Mouse (Mus musculus) kidney, adult 2 months (tissue): ENCODE data around the gene Cand2. TPM values are rescaled to one million over a fixed set of nuclear protein-coding genes. Genes with fewer than 3 reads are reported as not detected.

Source experiments
- DNase-seq: peaks from one replicate; pipeline ENCODE4 v3.0.0; 2021
- H3K27ac ChIP-seq: fragments of 200-500 bp; 2 replicates; pipeline ENCODE4 v1.5.1; 2012; ENCODE audit warnings: low read depth, low read length, control low read depth, inconsistent platforms; ENCODE audit not compliant: insufficient read depth
- H3K27me3 ChIP-seq: fragments of 200-500 bp; replicated peaks from 2 replicates; pipeline ENCODE4 v1.6.1; 2012; ENCODE audit warnings: mild to moderate bottlenecking, moderate library complexity, low read length, inconsistent platforms; ENCODE audit not compliant: control insufficient read depth, insufficient read depth
- H3K36me3 ChIP-seq: fragments of 200-500 bp; 2 replicates; pipeline ENCODE4 v1.6.1; 2012; ENCODE audit warnings: mild to moderate bottlenecking, moderate library complexity, low read length, inconsistent platforms; ENCODE audit not compliant: control insufficient read depth, insufficient read depth
- H3K4me1 ChIP-seq: fragments of 200-500 bp; 2 replicates; pipeline ENCODE4 v1.6.1; 2011; ENCODE audit warnings: low read length; ENCODE audit not compliant: control insufficient read depth, insufficient read depth
- H3K4me3 ChIP-seq: fragments of 200-500 bp; 2 replicates; pipeline ENCODE4 v1.5.1; 2011; ENCODE audit warnings: mild to moderate bottlenecking, low read depth, low read length, control low read depth; ENCODE audit not compliant: insufficient read depth
- CTCF ChIP-seq: fragments of 200-500 bp; conservative IDR thresholded peaks from 2 replicates; pipeline ENCODE4 v1.5.1; 2011; ENCODE audit warnings: low read depth, mild to moderate bottlenecking, control low read depth, low read length, moderate library complexity, mixed read lengths; ENCODE audit not compliant: insufficient read depth, insufficient read length
- POLR2A ChIP-seq: fragments of 200-500 bp; IDR thresholded peaks from one replicate; pipeline ENCODE4 v1.6.1; 2011; ENCODE audit warnings: low read depth, low read length, control low read depth
- WGBS: fragments of 180-500 bp; shearing (Covaris S2); methylation state at CpG from one replicate; pipeline ENCODE4 v1.1.7; 2018; 5-methylcytosine and 5-hydroxymethylcytosine counted together
- polyA plus RNA-seq: library from polyadenylated mRNA; depleted of rRNA; stranded (reverse); fragments of >200 nt; gene quantifications from 2 replicates; pipeline ENCODE4 v1.2.3, GENCODE M21; 2012

Cand2 gene
- polyA plus RNA-seq, 1 experiment, result 4.0 TPM

DNA sequence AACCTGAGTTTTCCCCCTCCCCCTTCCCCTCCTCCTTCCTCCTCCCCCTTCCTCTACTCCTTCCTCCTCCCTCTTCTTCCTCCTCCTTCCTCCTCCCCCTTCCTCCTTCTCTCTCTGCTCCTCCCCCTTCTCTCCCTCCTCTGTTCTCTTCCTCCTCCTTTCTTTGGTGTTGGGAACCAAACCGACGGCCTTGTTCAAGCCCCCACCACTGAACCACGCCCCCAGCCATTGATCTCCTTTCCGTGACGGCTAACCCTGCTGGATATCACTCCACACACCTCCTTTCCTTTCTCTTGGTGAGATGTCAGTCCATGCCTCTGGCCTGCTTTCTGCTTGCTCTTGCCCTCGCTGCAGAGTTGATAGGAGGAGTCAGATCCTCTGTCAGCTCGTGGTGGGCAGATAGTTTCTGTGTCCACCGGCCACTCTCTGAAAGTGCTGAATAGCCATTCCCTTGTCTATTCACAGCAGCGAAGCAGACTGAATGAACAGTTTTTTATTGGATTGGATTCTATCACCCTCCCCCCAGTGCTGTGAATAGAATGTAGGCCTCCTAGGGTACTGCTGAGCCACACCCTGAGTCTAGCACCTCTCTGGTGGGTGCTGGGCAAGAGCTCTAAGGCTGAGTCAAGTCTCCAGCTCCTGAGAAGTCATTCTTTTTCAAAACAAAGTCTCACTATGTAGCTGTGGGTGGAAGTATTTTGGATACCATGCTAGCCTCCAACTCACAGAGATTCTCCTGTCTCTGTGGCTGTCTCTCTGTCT lies 12.2 kb upstream of the Cand2 start, which contains the start of gene Tmem40:
TSS of gene Tmem40 (minus strand) at position 416 of the 762 bp plus-strand sequence.
- Histone ChIP-seq H3K4me3 (no peak within 1 kb of the TSS), H3K36me3 (no peaks in the 10 kb centered on the region), H3K4me1 (no peaks in the 10 kb centered on the region; the same call in 1 of the 2 replicates), H3K27me3 (no peaks in the 10 kb centered on the region), H3K27ac (no peak within 1 kb of the TSS)
- TF ChIP-seq CTCF (no peak), POLR2A (no peak)
- 14% methylated on average over 9 of the region's 9 CpGs for WGBS
- DNase-seq, result no peak

DNA sequence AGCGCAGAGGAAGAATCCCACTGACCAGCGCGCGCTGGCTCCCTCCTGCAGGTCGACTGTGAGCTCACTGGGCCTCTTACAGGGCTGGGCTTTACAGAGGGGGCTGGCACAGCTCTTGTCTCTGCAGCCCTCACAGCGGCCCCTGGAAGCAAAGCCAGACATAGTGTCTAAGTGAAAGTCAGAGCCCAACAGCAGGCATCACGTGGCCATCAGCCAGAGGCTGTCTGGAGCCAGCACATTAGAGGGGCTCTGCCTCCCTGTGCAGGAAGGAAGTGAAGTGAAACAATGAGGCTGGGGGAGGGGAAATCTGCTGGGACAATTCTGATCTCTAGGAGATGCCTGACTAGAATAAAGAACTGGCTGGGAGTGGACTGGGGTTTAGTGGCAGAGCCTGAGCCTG lies 10.2 kb upstream of the Cand2 start:
- H3K4me3 ChIP-seq, result no peak overlapping the region
- peak; percentile 84 for DNase-seq
- no peak for TF ChIP-seq CTCF
- no peak for TF ChIP-seq POLR2A
- no peaks in the 10 kb centered on the region for H3K36me3 ChIP-seq
- no peaks in the 10 kb centered on the region; the same call in 1 of the 2 replicates for H3K4me1 ChIP-seq
- H3K27ac ChIP-seq, result 0 out of 2 replicates have a peak overlapping the region, but pooled peaks have one; percentile 57
- 31% methylated on average over 7 of the region's 7 CpGs for WGBS
- H3K27me3 ChIP-seq, result no peaks in the 10 kb centered on the region

DNA sequence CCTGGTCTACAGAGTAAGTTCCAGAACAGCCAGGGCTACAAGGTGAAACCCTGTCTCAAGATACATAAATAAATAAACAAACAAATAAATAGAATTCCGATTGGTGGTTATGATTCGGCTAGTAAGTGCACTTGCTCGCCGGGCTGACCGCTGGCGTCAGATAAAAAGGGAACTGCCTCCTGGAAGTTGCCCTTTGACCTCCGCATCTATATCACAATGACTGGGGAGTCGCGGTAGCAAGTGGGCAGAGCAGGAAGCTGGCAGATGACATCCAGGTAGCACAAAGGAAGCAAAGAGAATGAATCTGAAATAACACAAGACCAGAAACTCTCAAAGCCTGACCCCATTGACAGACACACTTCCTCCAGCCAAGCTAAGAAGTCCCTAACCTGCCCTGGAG lies 7.0 kb upstream of the Cand2 start:
- no peak overlapping the region for H3K27ac ChIP-seq
- no peak overlapping the region for H3K4me3 ChIP-seq
- WGBS, result 54% methylated on average over 9 of the region's 9 CpGs
- TF ChIP-seq POLR2A, result no peak
- no peak for TF ChIP-seq CTCF
- no peaks in the 10 kb centered on the region for H3K4me1 ChIP-seq
- no peak for DNase-seq
- H3K36me3 ChIP-seq, result no peaks in the 10 kb centered on the region
- no peaks in the 10 kb centered on the region for H3K27me3 ChIP-seq

DNA sequence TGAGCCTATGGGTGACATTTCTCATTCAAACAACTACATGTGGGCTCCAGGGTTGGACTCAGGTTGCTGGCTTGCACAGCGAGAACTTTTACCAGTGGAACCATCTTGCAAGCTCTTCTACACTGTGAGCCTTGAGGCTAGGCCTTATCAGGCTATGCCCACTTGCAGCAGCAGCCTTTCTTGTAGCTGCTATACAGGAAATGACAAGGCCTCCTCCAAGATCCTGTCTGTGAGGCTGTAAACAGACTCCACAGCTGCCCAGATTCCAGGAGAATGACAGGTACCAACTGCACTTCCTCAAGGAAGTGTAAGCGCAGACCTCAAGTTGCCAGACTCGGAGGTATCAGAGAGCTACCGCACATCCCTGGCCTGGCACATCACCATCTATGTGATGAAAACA lies 6.1 kb upstream of the Cand2 start:
- DNase-seq, result peak; percentile 39
- WGBS, result 75% methylated on average over 4 of the region's 4 CpGs

DNA sequence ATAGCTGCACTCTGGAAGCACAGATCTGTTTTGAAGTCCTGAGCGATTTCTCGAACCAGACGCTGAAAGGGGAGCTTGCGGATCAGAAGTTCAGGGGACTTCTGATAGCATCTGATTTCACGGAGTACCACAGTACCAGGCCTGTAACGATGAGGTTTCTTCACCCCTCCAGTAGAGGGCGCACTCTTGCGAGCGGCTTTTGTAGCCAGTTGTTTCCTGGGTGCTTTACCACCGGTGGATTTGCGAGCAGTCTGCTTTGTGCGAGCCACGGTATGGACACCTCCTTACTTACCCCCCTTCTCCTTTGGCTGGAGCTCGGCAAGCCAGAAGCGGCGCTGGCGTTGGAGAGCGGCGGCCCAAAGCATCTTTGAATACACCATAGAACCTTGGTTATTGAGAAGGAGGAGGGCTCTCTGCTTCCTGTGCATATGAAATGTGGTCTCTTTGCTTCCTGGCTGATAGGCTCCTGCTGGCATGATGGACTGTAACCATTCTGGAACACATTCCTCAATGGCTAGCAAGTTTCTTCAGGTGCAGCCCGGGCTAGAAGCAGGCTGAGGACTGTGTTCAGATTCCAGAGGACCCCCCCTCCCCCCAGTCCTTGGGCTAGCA lies 4.2 kb upstream of the Cand2 start:
- H3K36me3 ChIP-seq, result no peaks in the 10 kb centered on the region
- DNase-seq, result no peak
- no peak overlapping the region for H3K27ac ChIP-seq
- H3K4me1 ChIP-seq, result no peaks in the 10 kb centered on the region; the same call in 1 of the 2 replicates
- TF ChIP-seq CTCF, result no peak
- H3K27me3 ChIP-seq, result no peaks in the 10 kb centered on the region
- no peak overlapping the region for H3K4me3 ChIP-seq
- 78% methylated on average over 20 of the region's 20 CpGs for WGBS

More for the DNA sequence above, 6.1 kb upstream of the Cand2 start:
- Histone ChIP-seq H3K27ac (no peak overlapping the region), H3K4me1 (no peaks in the 10 kb centered on the region), H3K36me3 (no peaks in the 10 kb centered on the region), H3K4me3 (no peak overlapping the region), H3K27me3 (no peaks in the 10 kb centered on the region)
- TF ChIP-seq CTCF (no peak), POLR2A (no peak)

DNA sequence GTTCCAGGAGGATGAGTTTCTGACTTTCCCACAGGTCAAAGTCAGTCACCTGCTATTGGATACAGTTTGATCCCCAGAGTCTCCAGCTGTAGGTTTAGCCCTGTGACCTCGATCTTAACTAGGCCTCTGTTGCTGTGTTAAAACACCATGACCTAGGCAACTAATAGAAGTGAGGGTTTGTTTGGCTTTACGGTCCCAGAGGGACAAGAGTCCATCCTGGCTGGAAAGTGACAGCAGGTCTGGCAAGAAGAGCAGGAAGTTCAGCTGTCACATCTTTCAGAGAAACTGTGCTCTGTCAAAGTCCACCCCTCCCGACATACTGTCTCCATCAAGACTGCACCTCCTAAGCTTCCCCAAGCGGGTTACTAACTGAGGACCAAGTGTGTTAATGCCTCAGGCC lies 3.5 kb upstream of the Cand2 start:
- no peak overlapping the region for H3K27ac ChIP-seq
- H3K4me1 ChIP-seq, result no peaks in the 10 kb centered on the region; the same call in 1 of the 2 replicates
- peak; percentile 52 for DNase-seq
- 46% methylated on average over 4 of the region's 4 CpGs for WGBS
- no peaks in the 10 kb centered on the region for H3K27me3 ChIP-seq
- no peak overlapping the region for H3K4me3 ChIP-seq
- TF ChIP-seq CTCF (no peak), POLR2A (no peak)
- no peaks in the 10 kb centered on the region for H3K36me3 ChIP-seq

DNA sequence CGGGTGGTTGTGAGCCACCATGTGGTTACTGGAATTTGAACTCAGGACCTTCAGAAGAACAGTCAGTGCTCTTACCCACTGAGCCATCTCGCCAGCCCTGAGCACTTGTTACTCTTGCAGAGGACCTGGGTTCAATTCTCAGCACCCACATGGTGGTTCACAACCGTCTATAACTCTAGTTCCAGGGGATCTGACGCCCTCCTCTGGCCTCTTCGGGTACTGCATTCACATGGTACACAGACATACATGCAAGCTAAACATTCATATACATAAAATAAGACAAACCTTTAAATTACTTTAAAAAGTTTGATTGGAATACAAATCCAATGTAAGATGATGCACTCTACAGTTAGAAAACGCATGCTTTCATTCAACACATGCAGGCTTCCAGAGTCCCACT lies 2.1 kb upstream of the Cand2 start:
- H3K27me3 ChIP-seq, result no peaks in the 10 kb centered on the region
- no peaks in the 10 kb centered on the region; the same call in 1 of the 2 replicates for H3K4me1 ChIP-seq
- no peak overlapping the region for H3K27ac ChIP-seq
- TF ChIP-seq CTCF (no peak), POLR2A (no peak)
- no peak for DNase-seq
- no peak overlapping the region for H3K4me3 ChIP-seq
- 85% methylated on average over 6 of the region's 6 CpGs for WGBS
- H3K36me3 ChIP-seq, result no peaks in the 10 kb centered on the region
